Mouse (Mus musculus) effector memory CD4-positive, alpha-beta T cell, adult 7 months (primary cell): ENCODE data around the gene 4931423N10Rik. TPM values are rescaled to one million over a fixed set of nuclear protein-coding genes. Genes with fewer than 3 reads are reported as not detected.

ENCODE experiments used
- polyA plus RNA-seq: library from polyadenylated mRNA; unstranded; fragments of 100-300 nt; shearing (Covaris generic); gene quantifications from one replicate; pipeline ENCODE4 v1.2.1, GENCODE M21; 2017

Gene 4931423N10Rik
- polyA plus RNA-seq: not detected

GRCm38 (mm10) chr2:23207070-23207526 is at the start of gene 4931423N10Rik:
4931423N10Rik (plus strand) TSS chr2:23207476.

Other genes starting within 250 kb of the 4931423N10Rik start
- 152 TPM for gene Abi1, start 167.2 kb upstream of the 4931423N10Rik start, polyA plus RNA-seq
- 62.3 TPM for gene Acbd5, start 139.3 kb upstream of the 4931423N10Rik start, polyA plus RNA-seq
- 0.10 TPM for gene Mastl, start 51.5 kb upstream of the 4931423N10Rik start, polyA plus RNA-seq
- gene Yme1l1, start 51.1 kb upstream of the 4931423N10Rik start, polyA plus RNA-seq: 64.6 TPM
- not detected for gene Nxph2, start 113.8 kb downstream of the 4931423N10Rik start, polyA plus RNA-seq